Comparison of ENCODE assay signal across 20 mouse cellular contexts in genomic region chr3:100731896-100732295, GRCm38 (mm10).
"Had no signal": no experiment of that assay in that cellular context is flagged by ENCODE, and none has a peak within 500 bp of the region (broad histone marks: within the 10 kb centered on the region; RNA-seq: fewer than 3 reads in every experiment).

No protein-coding gene starts in this region.

- H3K36me3 ChIP-seq: intestine, embryonic 15.5 days; kidney, embryonic 15.5 days; limb, embryonic 10.5 days; limb, embryonic 13.5 days; liver, embryonic 12.5 days; liver, embryonic 15.5 days; lung, embryonic 15.5 days had no signal

- H3K27me3 ChIP-seq: intestine, embryonic 15.5 days; kidney, embryonic 15.5 days; limb, embryonic 13.5 days; liver, embryonic 15.5 days; lung, embryonic 15.5 days had no signal

- ATAC-seq: intestine, embryonic 15.5 days; liver, embryonic 12.5 days had no signal

- H3K4me2 ChIP-seq: intestine, embryonic 15.5 days; kidney, embryonic 15.5 days; limb, embryonic 13.5 days; liver, embryonic 12.5 days; liver, embryonic 15.5 days; lung, embryonic 15.5 days had no signal

- H3K9me3 ChIP-seq: intestine, embryonic 15.5 days; kidney, embryonic 15.5 days; limb, embryonic 10.5 days; limb, embryonic 13.5 days; liver, embryonic 12.5 days; liver, embryonic 15.5 days; lung, embryonic 15.5 days had no signal

- DNase-seq: kidney, adult 11 months; kidney, adult 8-10 months; kidney, postnatal 10 days; kidney, postnatal 36 days; liver; lung, adult 18-20 months; lung, postnatal 10 days; lung, postnatal 36 days; midbrain, embryonic 14.5 days; right cerebral cortex, adult 18-20 months; right cerebral cortex, postnatal 14 days; spleen, adult 18-20 months; thymus, postnatal 36 days had no signal

- H3K4me1 ChIP-seq: intestine, embryonic 15.5 days; kidney, embryonic 15.5 days; liver, embryonic 12.5 days; liver, embryonic 15.5 days; lung, embryonic 15.5 days had no signal

- H3K27ac ChIP-seq: intestine, embryonic 15.5 days; kidney, embryonic 15.5 days; limb, embryonic 10.5 days; limb, embryonic 13.5 days; liver, embryonic 12.5 days; liver, embryonic 15.5 days; lung, embryonic 15.5 days had no signal

- H3K9ac ChIP-seq: intestine, embryonic 15.5 days; kidney, embryonic 15.5 days; limb, embryonic 13.5 days; liver, embryonic 12.5 days; liver, embryonic 15.5 days; lung, embryonic 15.5 days had no signal

- H3K4me3 ChIP-seq: intestine, embryonic 15.5 days; kidney, embryonic 15.5 days; limb, embryonic 10.5 days; limb, embryonic 13.5 days; liver, embryonic 12.5 days; liver, embryonic 15.5 days; lung, embryonic 15.5 days had no signal
